Mouse (Mus musculus) G1E (cell line): ENCODE results near the gene Ghrl. TPM values are rescaled to one million over a fixed set of nuclear protein-coding genes. Genes with fewer than 3 reads are reported as not detected.

ENCODE experiments used
- ATAC-seq: 2 replicates; pipeline ENCODE4 v1.8.0; 2016; ENCODE audit warnings: mild to moderate bottlenecking; ENCODE audit not compliant: insufficient number of reproducible peaks, poor library complexity, low FRiP score, severe bottlenecking; ENCODE audit errors: extremely low read depth
- DNase-seq: peaks from one replicate; pipeline ENCODE4 v3.0.0; 2012; ENCODE audit warnings: low spot score
- H3K27me3 ChIP-seq: 2 replicates; pipeline ENCODE4 v1.6.1; 2012; ENCODE audit warnings: mild to moderate bottlenecking, low read length, inconsistent platforms; ENCODE audit not compliant: insufficient read depth
- H3K36me3 ChIP-seq: replicated peaks from 2 replicates; pipeline ENCODE3; 2012; ENCODE audit warnings: mild to moderate bottlenecking, inconsistent platforms
- H3K4me1 ChIP-seq: 2 replicates; pipeline ENCODE4 v1.6.1; 2012; ENCODE audit warnings: low read depth, low read length, inconsistent platforms, mixed read lengths; ENCODE audit not compliant: insufficient read depth
- H3K4me3 ChIP-seq: 2 replicates; pipeline ENCODE4 v1.5.1; 2012; ENCODE audit warnings: low read depth, mild to moderate bottlenecking, inconsistent platforms, low read length, moderate library complexity, mixed read lengths
- H3K9me3 ChIP-seq: replicated peaks from 2 replicates; pipeline ENCODE4 v1.6.1; 2012; ENCODE audit warnings: inconsistent platforms
- CTCF ChIP-seq: IDR thresholded peaks from 2 replicates; pipeline ENCODE4 v1.5.1; 2012; ENCODE audit warnings: low read depth, low read length, inconsistent platforms, mixed read lengths
- GATA1 ChIP-seq: IDR thresholded peaks from 2 replicates; pipeline ENCODE4 v1.6.1; 2012; ENCODE audit warnings: borderline replicate concordance, low read length, inconsistent platforms, mixed read lengths
- GATA2 ChIP-seq: IDR thresholded peaks from 2 replicates; pipeline ENCODE4 v1.6.1; 2012; ENCODE audit warnings: low read depth, low read length, inconsistent platforms, borderline replicate concordance
- POLR2AphosphoS5 ChIP-seq: IDR thresholded peaks from 2 replicates; pipeline ENCODE4 v1.6.1; 2012; ENCODE audit warnings: low read depth, low read length, inconsistent platforms; ENCODE audit not compliant: insufficient replicate concordance
- TAL1 ChIP-seq: conservative IDR thresholded peaks from 2 replicates; pipeline ENCODE4 v1.6.1; 2012; ENCODE audit warnings: low read depth, low read length, inconsistent platforms, mixed read lengths
- polyA plus RNA-seq: library from polyadenylated mRNA; stranded (reverse); fragments of >175 nt; gene quantifications from 2 replicates; pipeline ENCODE4 v1.2.3, GENCODE M21; 2012
- total RNA-seq, 2 experiments: library from RNA; stranded (forward) in 1 of 2; stranded (reverse) in 1 of 2; fragments of 200-1000 nt in 1 of 2; fragments of >200 nt in 1 of 2; fragmentation: Nextera tagmentation in 1 of 2; gene quantifications; 2 replicates each; pipeline ENCODE4 v1.2.3; 2014 to 2017

Ghrl gene
- not detected in 2 replicates for total RNA-seq (2014; fragmentation: Nextera tagmentation)
- 0.76 TPM in 1 of 2 replicates, not detected in the other for total RNA-seq (2017)
- polyA plus RNA-seq = not detected in 2 replicates

GRCm38 (mm10) chr6:113719878-113720277 lies at the start of gene Ghrl:
Gene Ghrl, minus strand, starts transcription at chr6:113719880.
- TF ChIP-seq POLR2AphosphoS5 = no peak
- TF ChIP-seq TAL1 = no peak
- TF ChIP-seq CTCF = no peak
- TF ChIP-seq GATA1 = no peak
- no peak for TF ChIP-seq GATA2
- ATAC-seq (no peak), DNase-seq (no peak)
- Histone ChIP-seq H3K4me1 (peaks cover 13% of the 10 kb centered on the region), H3K4me3 (no peak within 1 kb of the TSS), H3K9me3 (no peaks in the 10 kb centered on the region), H3K36me3 (peaks cover 100% of the 10 kb centered on the region), H3K27me3 (no peaks in the 10 kb centered on the region)

GRCm38 (mm10) chr6:113768804-113769203 lies 49.1 kb upstream of the Ghrl start:
- H3K4me1 ChIP-seq = no peaks in the 10 kb centered on the region
- H3K27me3 ChIP-seq = no peaks in the 10 kb centered on the region
- H3K9me3 ChIP-seq = no peaks in the 10 kb centered on the region
- no peaks in the 10 kb centered on the region for H3K36me3 ChIP-seq
- TF ChIP-seq GATA1 (no peak), POLR2AphosphoS5 (no peak), CTCF (no peak), TAL1 (no peak), GATA2 (no peak)
- ATAC-seq (no peak), DNase-seq (no peak)
- H3K4me3 ChIP-seq = no peak overlapping the region

GRCm38 (mm10) chr6:113761644-113762043 lies 42.0 kb upstream of the Ghrl start:
- TF ChIP-seq GATA1 (no peak), CTCF (peak; percentile 78; the same call in 1 of the 2 replicates)
- no peaks in the 10 kb centered on the region for H3K9me3 ChIP-seq
- H3K27me3 ChIP-seq = peaks cover 5% of the 10 kb centered on the region; the same call in 1 of the 2 replicates
- DNase-seq (peak; percentile 44), ATAC-seq (peak; percentile 59)
- H3K4me1 ChIP-seq = no peaks in the 10 kb centered on the region
- H3K36me3 ChIP-seq = no peaks in the 10 kb centered on the region
- H3K4me3 ChIP-seq = no peak overlapping the region

GRCm38 (mm10) chr6:113749119-113749685 lies 29.5 kb upstream of the Ghrl start:
- Histone ChIP-seq H3K36me3 (no peaks in the 10 kb centered on the region), H3K27me3 (peaks cover 19% of the 10 kb centered on the region), H3K9me3 (no peaks in the 10 kb centered on the region), H3K4me3 (no peak overlapping the region), H3K4me1 (no peaks in the 10 kb centered on the region)
- no peak for DNase-seq
- no peak for ATAC-seq
- TF ChIP-seq POLR2AphosphoS5 (no peak), GATA2 (no peak), TAL1 (no peak), CTCF (no peak), GATA1 (no peak)

GRCm38 (mm10) chr6:113748351-113748750 lies 28.7 kb upstream of the Ghrl start:
- H3K27me3 ChIP-seq = peaks cover 19% of the 10 kb centered on the region
- ATAC-seq (no peak), DNase-seq (no peak)
- H3K4me3 ChIP-seq = no peak overlapping the region
- TF ChIP-seq TAL1 (no peak), GATA2 (no peak), POLR2AphosphoS5 (no peak), CTCF (no peak), GATA1 (no peak)
- H3K4me1 ChIP-seq = no peaks in the 10 kb centered on the region
- no peaks in the 10 kb centered on the region for H3K36me3 ChIP-seq
- H3K9me3 ChIP-seq = no peaks in the 10 kb centered on the region

- ATAC-seq (no peak), DNase-seq (no peak)
- Histone ChIP-seq H3K4me3 (no peak overlapping the region), H3K36me3 (no peaks in the 10 kb centered on the region), H3K4me1 (no peaks in the 10 kb centered on the region), H3K9me3 (no peaks in the 10 kb centered on the region), H3K27me3 (peaks cover 19% of the 10 kb centered on the region)
- TF ChIP-seq CTCF (no peak), TAL1 (no peak)
Measured at GRCm38 (mm10) chr6:113747284-113747683, 27.6 kb upstream of the Ghrl start.

- ATAC-seq = no peak
- no peak overlapping the region for H3K4me3 ChIP-seq
- DNase-seq = no peak
- TF ChIP-seq CTCF (no peak), TAL1 (no peak), POLR2AphosphoS5 (no peak), GATA1 (no peak), GATA2 (no peak)
- no peaks in the 10 kb centered on the region for H3K36me3 ChIP-seq
- H3K27me3 ChIP-seq = peaks cover 11% of the 10 kb centered on the region
- H3K4me1 ChIP-seq = peaks cover 6% of the 10 kb centered on the region
- H3K9me3 ChIP-seq = no peaks in the 10 kb centered on the region
Measured at GRCm38 (mm10) chr6:113745117-113745516, 25.4 kb upstream of the Ghrl start.
